Mouse (Mus musculus) ovary, postnatal 10 days (tissue): ENCODE data around the gene Cycs.
"Not testable (repeated sequence)": the region's sequence is repeated elsewhere in the genome, so short reads cannot be mapped to it uniquely, and the experiment has no call there.

Source experiments
- DNase-seq: peaks from one replicate; pipeline ENCODE4 v3.0.0; 2022; ENCODE audit warnings: low spot score

Gene Cycs

DNA sequence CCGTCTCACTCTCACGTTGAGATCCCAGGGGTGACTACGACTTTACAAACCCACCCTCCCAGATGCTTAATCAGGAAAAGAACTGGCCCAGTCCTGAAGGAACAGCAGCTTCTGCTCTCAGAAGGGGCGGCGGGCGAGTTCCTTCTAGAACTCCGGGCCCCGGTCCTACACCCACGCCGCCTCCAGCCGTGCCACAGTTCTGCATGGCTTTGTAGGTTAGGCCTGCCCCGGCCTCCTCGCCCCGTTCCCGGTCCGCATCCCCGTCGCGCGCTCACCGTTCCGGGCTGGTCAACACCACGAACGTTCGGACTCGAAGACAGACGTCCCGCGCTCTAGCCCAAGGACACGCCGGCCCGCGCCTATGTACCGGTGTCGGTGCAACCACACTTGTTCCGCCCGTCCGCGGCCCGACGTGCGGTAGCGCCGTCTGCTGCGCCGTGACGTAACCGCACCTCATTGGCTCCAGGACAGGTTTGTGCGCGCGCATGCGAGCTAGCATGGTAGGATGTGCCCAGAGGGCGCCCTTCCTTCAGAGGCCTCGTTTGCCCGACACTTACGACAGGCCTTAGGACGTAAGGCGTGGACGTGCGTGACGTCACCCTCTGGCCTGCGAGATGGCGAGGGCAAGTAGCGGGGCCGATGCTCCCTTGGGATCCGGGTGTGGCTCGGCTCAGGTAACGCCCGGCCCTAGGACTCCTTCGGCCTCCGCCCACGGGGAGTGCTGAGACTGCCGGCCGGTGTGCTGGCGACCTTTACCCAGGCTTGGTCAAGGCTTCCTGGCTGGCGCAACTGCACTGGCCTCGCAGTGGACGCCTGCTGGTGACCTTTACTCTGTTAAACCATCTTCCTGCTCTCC is at the start of gene Cycs:
TSS of gene Cycs (minus strand) at position 398 of the 856 bp plus-strand sequence.
- DNase-seq = peak; percentile 99

- DNase-seq = no peak
Measured at GRCm38 (mm10) chr6:50601620-50602019, 35.3 kb upstream of the Cycs start.

- DNase-seq = no peak
Measured at GRCm38 (mm10) chr6:50598560-50598959, 32.2 kb upstream of the Cycs start.

DNA sequence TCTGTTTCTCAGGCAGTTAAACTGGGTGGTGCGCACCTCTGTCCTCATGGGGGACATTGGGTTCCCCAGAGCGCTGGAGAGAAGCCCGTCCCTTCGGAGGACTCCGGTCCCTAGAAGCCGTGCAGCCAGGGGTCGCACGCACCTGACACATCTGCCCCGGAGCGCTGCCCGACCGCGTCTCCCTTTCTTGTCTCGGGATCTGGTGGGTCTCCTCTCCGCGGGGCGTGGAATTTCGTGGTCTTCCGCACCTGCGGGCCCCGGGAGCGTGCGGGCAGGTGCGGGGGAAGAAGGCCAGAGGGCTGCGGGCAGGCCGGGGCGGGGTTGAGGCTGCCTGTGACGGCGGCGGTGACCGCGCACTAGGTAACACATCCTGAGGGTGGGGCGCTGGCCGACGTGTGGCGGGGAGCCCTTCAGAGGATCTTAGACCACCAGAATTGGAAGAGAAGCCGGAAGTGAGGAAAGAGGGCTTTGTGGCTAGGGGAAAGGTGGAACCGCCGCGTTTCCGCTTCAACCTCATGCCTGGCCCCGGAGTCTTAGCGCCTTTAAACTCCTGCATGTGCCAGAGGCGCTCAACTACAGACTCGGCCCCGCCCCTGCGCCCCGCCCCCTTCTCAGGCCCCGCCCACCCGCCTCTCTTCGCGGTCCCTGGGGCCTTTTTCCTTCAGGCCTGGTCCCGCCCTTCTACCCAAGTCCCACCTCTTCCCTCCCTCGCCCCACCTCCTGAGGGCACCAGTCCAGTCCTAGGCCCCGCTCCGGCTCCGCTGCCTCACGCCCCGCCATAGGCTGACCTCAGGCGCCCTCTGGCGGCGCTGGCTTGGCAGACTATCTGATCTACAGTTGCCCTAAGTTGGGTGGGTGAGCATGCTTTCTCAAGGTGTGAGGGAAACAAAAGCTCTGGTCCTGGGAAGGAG is 30.2 kb upstream of the Cycs start, which contains the start of gene 4921507P07Rik:
TSS of gene 4921507P07Rik (minus strand) at position 332 of the 911 bp plus-strand sequence.
- DNase-seq = peak; percentile 84

DNA sequence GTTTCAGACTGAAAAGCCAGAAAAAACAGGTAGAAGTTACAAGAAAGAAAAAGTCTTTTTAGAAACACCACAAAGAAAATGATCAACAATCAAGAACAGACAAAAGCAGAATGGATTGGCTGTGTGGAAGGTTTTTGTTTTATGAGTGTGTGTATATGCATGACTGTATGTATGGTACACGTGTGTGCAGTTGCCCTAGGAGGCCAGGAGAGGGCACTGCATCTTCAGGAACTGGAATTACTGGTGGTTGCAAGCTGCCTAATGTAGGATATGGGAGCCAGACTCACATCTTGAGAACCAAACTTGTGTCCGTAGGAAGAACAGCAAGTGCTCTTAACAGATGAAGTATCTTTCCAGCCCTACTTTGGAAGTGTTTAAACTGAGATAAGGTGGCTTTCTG is 28.0 kb upstream of the Cycs start:
- no peak for DNase-seq

- no peak for DNase-seq
Measured at GRCm38 (mm10) chr6:50593334-50593845, 27.1 kb upstream of the Cycs start.

DNA sequence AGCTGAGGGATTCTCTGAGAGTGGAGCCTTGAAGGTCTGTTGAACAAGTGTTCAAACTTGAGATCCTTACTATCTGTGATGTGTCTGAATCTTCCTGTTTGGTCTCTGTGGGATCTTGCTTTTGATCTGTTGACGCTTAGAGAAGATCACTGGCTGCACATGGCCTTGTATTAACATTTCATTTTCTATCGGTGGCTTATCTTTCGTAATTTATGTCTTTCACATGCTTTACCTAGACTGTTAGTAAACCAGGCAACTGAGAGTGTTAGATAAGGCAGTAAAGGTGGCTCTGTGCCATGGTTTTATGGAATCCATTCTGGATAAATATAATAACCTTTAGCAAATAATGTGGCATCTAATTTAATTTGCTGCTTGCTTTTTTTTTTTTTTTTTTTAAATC is 23.9 kb upstream of the Cycs start:
- DNase-seq = no peak

- DNase-seq = no peak
Measured at GRCm38 (mm10) chr6:50588251-50588650, 21.9 kb upstream of the Cycs start.

DNA sequence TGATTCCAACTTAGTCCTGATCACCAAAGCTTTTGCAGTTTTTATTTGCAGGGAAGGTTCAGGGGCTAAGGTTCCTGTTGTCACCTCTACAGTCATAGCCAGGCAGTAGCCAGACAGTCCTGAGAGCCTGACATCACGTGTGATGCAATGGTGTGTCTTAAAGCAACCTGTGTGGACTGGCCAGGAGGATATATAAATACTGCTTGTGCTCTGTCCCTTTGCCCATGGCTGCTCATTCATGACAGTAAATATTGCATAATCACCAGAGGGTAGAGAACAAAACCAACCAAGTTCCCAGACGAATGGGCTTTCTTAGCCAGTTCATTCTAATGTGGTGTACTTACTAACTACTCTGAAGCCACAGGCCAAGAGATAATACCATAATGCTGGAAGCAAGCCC is 21.1 kb upstream of the Cycs start:
- DNase-seq = no peak

- DNase-seq = no peak
Measured at GRCm38 (mm10) chr6:50586316-50586715, 20.0 kb upstream of the Cycs start.

DNA sequence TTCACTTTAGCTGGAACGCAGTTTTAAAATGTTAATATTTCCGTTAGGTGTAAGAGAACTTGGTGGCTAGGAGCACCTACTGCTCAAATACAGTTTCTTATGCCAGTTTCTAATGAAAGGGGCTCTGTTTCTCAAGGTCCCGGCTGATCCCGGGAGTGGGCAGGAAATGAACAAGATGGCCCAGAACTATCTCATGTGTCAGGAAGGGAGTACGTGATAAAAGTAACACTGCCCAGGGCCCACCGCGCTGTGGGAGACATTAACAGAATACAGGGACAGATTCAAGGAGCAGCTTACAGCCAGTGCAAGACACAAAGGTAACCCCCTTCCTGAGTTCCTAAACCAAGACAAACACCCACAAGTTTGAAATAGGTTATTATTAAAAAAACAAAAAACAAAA is 19.4 kb upstream of the Cycs start:
- DNase-seq = no peak

GRCm38 (mm10) chr6:50571661-50572060 is 5.3 kb upstream of the Cycs start:
- DNase-seq = no peak

DNA sequence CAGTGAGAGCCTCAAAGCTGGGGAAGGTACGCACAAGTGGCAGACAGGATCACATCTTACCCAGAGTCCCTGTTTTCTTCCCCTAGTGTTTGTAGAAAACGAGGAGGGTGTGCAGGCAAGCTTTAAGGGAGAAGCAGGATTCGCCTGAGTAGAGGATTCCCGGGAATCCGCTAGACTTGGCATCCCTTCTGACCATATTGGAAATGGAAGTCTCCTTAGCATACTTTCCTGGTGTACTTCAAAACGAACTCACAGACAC is 588 bp upstream of the Cycs start:
- no peak for DNase-seq

GRCm38 (mm10) chr6:50563651-50564050 is 2.7 kb downstream of the Cycs start:
- no peak for DNase-seq

DNA sequence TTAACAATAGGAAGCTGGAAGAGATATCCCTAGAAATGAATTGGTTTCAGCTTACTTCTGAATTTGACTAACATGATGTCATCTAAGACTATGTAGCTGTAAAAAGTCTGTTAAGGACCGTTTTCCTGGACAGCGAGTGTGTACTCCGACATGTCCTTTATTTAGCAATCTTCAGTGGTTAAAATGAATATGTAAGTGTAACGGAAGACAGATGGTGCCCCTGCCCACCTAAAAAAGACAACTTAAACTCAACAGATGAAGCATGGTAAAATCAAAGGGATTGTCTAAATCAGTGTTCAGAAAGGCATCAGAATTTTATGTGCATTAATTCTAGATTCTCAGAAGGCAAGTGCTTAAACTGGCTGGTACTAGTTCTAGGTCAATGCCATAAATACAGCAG is 3.9 kb downstream of the Cycs start:
- no peak for DNase-seq

- no peak for DNase-seq
Measured at GRCm38 (mm10) chr6:50560776-50561175, 5.6 kb downstream of the Cycs start.

DNA sequence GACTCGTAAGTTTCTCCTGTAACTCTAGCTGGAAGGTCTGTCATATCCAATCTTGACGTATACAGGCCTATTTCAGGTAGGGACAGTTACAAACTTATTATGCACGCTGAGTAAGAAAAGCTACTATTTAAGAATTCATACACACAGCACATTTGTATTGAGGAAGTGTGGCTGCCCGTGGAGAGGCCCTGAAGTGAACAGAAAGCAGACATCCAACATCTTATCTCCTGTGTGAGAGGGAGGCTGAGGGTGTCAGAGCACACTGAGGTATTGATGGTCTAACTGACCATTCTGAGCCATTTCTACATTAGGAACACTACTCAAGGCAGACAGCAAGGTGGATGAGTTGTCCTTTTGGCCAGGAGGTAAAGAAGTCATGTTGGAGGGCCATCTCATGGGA is 7.5 kb downstream of the Cycs start:
- no peak for DNase-seq

DNA sequence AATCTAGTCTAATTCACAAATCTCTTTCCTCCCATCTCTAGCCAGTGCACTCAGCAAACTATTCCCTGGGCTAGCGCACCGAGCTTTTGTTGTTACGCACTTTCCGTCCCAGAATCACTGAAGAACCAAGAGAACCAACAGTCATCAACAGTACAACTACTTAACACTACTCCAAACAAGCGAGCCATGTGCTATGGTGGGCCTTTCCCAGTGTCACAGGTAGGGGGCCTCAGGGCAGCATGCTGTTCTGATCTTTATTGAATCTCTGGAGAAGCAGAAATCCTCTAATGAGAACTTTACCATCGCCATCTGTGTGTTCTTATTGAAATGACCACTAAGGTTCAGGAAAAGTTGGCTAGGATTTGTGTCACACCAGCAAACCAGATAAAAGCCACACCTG is 8.8 kb downstream of the Cycs start:
- no peak for DNase-seq

DNA sequence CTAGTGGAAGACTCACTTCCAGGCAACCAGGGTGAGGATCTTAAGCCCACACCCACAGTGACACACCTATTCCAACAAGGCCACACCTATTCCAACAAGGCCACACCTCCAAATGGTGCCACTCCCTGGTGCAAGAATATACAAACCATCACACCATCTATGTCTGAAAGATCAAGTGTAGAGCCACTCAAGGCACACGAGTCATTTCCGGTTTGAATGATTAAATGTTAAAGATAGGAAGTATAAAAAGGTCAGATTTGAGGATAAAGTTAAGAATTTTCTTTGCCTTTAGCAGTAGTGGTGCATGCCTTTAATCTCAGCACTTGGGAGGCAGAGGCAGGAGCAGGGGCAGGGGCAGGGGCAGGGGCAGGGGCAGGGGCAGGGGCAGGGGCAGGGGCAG is 12.1 kb downstream of the Cycs start:
- DNase-seq = not testable (repeated sequence)

GRCm38 (mm10) chr6:50552881-50553518 is 13.3 kb downstream of the Cycs start:
- no peak for DNase-seq

DNA sequence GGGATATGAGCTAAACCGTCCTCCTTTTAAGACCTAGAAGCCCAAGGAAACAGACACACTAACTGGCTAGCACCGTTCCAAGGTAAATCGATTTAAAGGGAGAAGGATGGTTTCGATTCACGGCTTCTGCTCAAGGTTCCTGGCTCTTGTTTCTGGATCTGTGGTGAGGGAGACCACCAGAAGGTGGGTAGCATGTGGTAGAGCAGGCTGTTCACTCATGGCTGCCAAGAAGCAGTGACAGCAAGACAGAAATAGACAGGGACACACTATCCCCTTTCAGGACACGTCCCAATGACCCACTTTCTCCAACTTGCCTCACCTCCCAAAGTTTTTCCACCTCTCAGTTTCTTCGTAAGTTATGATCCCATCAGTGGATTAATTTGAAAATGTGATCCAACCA is 16.5 kb downstream of the Cycs start:
- no peak for DNase-seq

GRCm38 (mm10) chr6:50549051-50549450 is 17.3 kb downstream of the Cycs start:
- DNase-seq = no peak
